Mouse (Mus musculus): ENCODE results near the gene Ndc80. TPM values are rescaled to one million over a fixed set of nuclear protein-coding genes. Genes with fewer than 3 reads are reported as not detected.
"Not testable (repeated sequence)": the region's sequence is repeated elsewhere in the genome, so short reads cannot be mapped to it uniquely, and the experiment has no call there.

The Ndc80 gene
- 30.4 and 33.7 TPM in 2 replicates for polyA plus RNA-seq (2015; fragmentation: Nextera tagmentation; extraction: Ambion mirVana)

DNA sequence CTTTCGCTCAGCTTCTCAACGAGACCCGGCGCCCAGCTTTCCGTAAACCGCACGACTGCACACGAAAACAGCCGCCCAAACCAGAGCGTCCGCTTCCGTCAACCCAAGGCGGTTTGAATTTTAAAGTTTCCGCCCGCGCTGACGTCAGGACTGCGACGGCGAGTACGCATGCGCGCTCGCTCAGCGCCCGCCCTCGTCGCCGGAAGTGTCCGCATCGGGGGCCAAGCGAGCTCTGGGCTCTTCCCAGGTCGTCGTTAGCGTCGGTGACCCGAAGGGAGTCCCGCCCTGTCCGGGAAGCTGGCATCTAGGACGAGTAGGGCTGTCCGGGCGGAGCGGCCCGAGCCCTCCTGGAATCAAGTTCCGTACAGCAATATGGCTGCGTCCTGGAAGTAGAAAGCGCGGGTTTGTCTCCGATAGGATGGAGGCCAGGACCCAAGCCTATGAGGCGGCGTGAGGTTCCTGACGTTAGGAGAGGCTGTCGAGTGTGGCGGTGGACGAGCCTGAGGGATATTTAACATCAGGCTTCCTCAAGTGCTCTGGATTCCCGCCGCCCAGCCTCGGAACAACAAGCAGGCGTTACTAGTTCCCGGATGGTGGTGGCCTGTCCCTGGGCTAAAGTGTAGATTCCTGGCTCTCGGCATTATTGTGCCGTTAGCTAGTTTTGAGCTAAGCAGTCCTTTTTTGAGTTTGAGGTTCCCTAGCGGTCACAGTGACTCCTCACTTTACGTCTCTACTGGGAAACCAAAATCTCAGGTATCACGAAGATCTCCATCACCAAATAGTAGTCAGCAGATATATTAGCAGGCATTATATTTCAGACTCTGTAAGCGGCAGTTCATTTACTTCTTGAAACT lies at the start of gene Ndc80:
TSS of gene Ndc80 (minus strand) at position 147 of the 854 bp plus-strand sequence.
- Histone ChIP-seq H3K36me3 (ENCODE audit: control insufficient read depth, insufficient read depth, low read length) (no peaks in the 10 kb centered on the region), H3K9ac (ENCODE audit: low read depth, low read length) (peak within 1 kb of the TSS; percentile 75), H3K27me3 (replicated peaks; ENCODE audit: control insufficient read depth, insufficient read depth, low read length) (no peaks in the 10 kb centered on the region), H3K4me2 (ENCODE audit: low read depth, low read length) (peak within 1 kb of the TSS; percentile 68), H3K4me1 (ENCODE audit: control insufficient read depth, insufficient read depth, low read length) (peaks cover 6% of the 10 kb centered on the region; the same call in 1 of the 2 replicates), H3K9me3 (ENCODE audit: control insufficient read depth, low read length) (no peaks in the 10 kb centered on the region), H3K4me3 (ENCODE audit: low read length) (peak within 1 kb of the TSS; percentile 77), H3K27ac (ENCODE audit: low read length) (peak within 1 kb of the TSS; percentile 97)
- WGBS = under 1% methylated on average over 66 of the region's 66 CpGs
- peak; percentile 99 for ATAC-seq

DNA sequence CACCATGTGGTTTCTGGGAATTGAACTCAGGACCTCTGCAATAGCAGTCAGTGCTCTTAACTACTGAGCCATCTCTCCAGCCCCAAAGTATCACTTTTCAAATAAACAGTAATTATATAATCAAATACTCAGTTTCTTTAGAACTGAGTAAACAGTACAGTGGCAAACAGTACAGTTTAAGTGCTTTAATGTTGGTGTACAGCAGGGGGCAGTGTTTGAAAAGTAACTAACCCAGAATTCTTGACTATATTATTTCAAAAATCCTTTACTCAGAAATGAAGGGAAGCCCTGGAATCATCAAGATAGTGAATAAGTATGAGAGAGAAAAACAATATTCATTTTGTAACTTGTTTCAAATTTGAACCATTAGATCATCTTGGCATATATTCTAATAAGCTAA lies 35.0 kb upstream of the Ndc80 start:
- no peaks in the 10 kb centered on the region for H3K36me3 ChIP-seq (ENCODE audit: control insufficient read depth, insufficient read depth, low read length)
- ATAC-seq = no peak
- H3K27ac ChIP-seq (ENCODE audit: low read length) = no peak overlapping the region
- H3K4me1 ChIP-seq (ENCODE audit: control insufficient read depth, insufficient read depth, low read length) = no peaks in the 10 kb centered on the region
- no peak overlapping the region for H3K4me2 ChIP-seq (ENCODE audit: low read depth, low read length)
- H3K9me3 ChIP-seq (ENCODE audit: control insufficient read depth, low read length) = no peaks in the 10 kb centered on the region
- H3K27me3 ChIP-seq (replicated peaks; ENCODE audit: control insufficient read depth, insufficient read depth, low read length) = no peaks in the 10 kb centered on the region
- H3K9ac ChIP-seq (ENCODE audit: low read depth, low read length) = no peak overlapping the region
- no peak overlapping the region for H3K4me3 ChIP-seq (ENCODE audit: low read length)

DNA sequence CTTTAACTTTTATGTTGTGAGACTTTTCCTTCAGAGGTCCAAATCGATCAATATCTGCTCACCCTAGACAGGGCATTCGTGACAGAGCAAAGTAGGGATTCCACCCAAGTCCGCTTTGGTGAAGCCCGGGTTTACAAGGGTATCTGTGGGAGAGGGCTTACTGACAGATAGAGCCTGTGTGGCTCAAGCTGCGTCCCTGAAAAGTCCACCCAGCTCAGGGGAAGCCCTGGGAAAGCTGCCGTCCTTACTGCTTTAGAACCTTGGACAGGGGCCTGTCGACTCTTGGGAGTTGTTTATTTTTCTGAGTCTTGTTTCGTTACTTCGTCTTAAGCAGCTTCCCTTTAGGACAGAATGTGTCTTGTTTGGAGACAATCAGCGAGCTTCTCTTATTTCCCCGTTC lies 26.2 kb upstream of the Ndc80 start:
- 13% methylated on average over 11 of the region's 11 CpGs for WGBS
- H3K9me3 ChIP-seq (ENCODE audit: control insufficient read depth, low read length) = no peaks in the 10 kb centered on the region
- no peak overlapping the region for H3K9ac ChIP-seq (ENCODE audit: low read depth, low read length)
- no peak for ATAC-seq
- H3K4me3 ChIP-seq (ENCODE audit: low read length) = no peak overlapping the region; the same call in 1 of the 2 replicates
- H3K4me1 ChIP-seq (ENCODE audit: control insufficient read depth, insufficient read depth, low read length) = peaks cover 3% of the 10 kb centered on the region; the same call in 1 of the 2 replicates
- H3K36me3 ChIP-seq (ENCODE audit: control insufficient read depth, insufficient read depth, low read length) = no peaks in the 10 kb centered on the region
- peaks cover 4% of the 10 kb centered on the region; the same call in 1 of the 2 replicates for H3K27me3 ChIP-seq (replicated peaks; ENCODE audit: control insufficient read depth, insufficient read depth, low read length)
- H3K27ac ChIP-seq (ENCODE audit: low read length) = no peak overlapping the region
- peak overlapping the region; percentile 100; the same call in 1 of the 2 replicates for H3K4me2 ChIP-seq (ENCODE audit: low read depth, low read length)

DNA sequence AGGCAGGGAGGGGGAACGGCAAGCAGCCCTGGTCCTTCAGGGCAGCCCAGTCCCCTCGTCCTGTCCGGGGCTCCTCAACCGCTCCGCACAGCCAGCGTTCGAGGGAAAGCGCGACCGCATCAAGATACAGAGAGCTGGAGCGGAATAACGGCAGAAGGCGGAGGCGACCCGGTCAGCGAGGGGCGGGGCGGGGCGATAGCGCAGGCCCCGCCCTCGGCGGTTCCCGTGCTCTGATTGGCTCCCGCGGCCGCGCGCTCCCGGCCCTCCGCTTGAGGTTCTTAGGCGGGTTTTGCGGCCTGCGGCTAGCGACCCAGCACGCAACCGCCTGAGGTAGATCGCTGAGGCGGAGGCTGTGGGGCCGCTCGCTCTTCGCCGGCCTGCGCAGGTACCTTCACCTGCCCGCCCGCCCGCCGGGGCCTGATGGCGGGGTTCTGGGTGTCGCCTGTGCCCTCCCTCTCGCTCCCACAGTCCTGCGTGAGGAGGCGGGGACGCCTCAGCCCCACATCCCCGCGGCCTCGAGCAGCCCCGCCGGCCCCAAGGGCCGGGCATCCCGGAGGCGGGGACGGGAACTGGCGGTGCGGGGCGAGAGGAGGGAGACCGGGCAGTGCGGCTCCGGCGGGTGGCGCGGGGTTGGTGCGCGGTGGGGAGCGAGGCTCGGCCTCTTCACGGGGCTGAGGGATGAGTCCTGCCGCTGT lies 25.2 kb upstream of the Ndc80 start, which contains the start of gene Spdya:
TSS of gene Spdya (plus strand) at position 305 of the 695 bp plus-strand sequence.
- Histone ChIP-seq H3K9me3 (ENCODE audit: control insufficient read depth, low read length) (no peaks in the 10 kb centered on the region), H3K27ac (ENCODE audit: low read length) (peak within 1 kb of the TSS; percentile 37; the same call in 1 of the 2 replicates), H3K4me3 (ENCODE audit: low read length) (peak within 1 kb of the TSS; percentile 77), H3K36me3 (ENCODE audit: control insufficient read depth, insufficient read depth, low read length) (no peaks in the 10 kb centered on the region), H3K27me3 (replicated peaks; ENCODE audit: control insufficient read depth, insufficient read depth, low read length) (peaks cover 4% of the 10 kb centered on the region; the same call in 1 of the 2 replicates), H3K4me1 (ENCODE audit: control insufficient read depth, insufficient read depth, low read length) (peaks cover 3% of the 10 kb centered on the region; the same call in 1 of the 2 replicates), H3K4me2 (ENCODE audit: low read depth, low read length) (peak within 1 kb of the TSS; percentile 100), H3K9ac (ENCODE audit: low read depth, low read length) (peak within 1 kb of the TSS; percentile 77)
- under 1% methylated on average over 74 of the region's 78 CpGs for WGBS
- ATAC-seq = peak; percentile 98

DNA sequence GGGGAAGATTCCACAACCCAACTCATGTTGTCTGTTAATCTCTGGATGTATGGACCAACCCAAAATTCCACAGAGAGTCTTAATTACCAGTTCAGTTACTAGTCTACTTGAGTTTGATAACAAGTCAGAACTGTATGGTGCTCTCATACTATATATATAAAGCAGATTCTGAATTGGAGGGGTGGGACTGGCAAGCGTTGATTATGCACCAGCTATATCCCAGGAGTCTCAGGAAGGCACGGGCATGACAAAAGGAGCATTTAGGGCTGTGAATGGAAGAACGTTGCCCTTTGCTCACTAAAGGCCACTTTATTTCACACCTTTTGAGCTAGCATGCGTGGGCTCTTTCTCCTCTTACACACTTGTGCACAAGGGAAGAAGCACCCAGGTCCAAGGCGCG lies 24.7 kb upstream of the Ndc80 start:
- no peak overlapping the region for H3K27ac ChIP-seq (ENCODE audit: low read length)
- ATAC-seq = no peak

DNA sequence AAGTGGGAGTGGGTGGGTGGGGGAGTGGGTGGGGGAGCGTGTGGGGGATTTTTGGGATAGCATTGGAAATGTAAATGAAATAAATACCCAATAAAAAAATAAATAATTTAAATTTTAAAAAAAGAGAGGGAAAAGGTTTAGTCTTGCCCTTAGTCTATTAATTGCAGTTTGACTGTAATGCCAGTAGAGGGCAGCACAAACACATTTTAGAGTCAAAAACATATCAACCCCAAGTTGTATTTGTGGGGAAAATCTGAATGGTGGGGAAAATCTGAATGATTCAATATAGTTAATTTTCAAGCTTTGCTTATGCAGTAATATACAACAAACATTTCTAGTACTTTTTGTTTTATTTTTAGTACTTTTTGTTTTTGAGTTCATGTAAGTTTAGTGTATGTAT lies 21.9 kb upstream of the Ndc80 start:
- Histone ChIP-seq H3K9ac (ENCODE audit: low read depth, low read length) (no peak overlapping the region), H3K9me3 (ENCODE audit: control insufficient read depth, low read length) (no peaks in the 10 kb centered on the region), H3K4me2 (ENCODE audit: low read depth, low read length) (no peak overlapping the region), H3K36me3 (ENCODE audit: control insufficient read depth, insufficient read depth, low read length) (no peaks in the 10 kb centered on the region), H3K4me1 (ENCODE audit: control insufficient read depth, insufficient read depth, low read length) (peaks cover 3% of the 10 kb centered on the region; the same call in 1 of the 2 replicates), H3K27me3 (replicated peaks; ENCODE audit: control insufficient read depth, insufficient read depth, low read length) (peaks cover 4% of the 10 kb centered on the region; the same call in 1 of the 2 replicates), H3K27ac (ENCODE audit: low read length) (no peak overlapping the region), H3K4me3 (ENCODE audit: low read length) (no peak overlapping the region)
- ATAC-seq = no peak
- WGBS = 0% methylated on average over 1 of the region's 1 CpGs

More for the DNA sequence above, 24.7 kb upstream of the Ndc80 start:
- peaks cover 4% of the 10 kb centered on the region; the same call in 1 of the 2 replicates for H3K27me3 ChIP-seq (replicated peaks; ENCODE audit: control insufficient read depth, insufficient read depth, low read length)
- H3K4me3 ChIP-seq (ENCODE audit: low read length) = peak overlapping the region; percentile 77
- peaks cover 3% of the 10 kb centered on the region; the same call in 1 of the 2 replicates for H3K4me1 ChIP-seq (ENCODE audit: control insufficient read depth, insufficient read depth, low read length)
- H3K9ac ChIP-seq (ENCODE audit: low read depth, low read length) = peak overlapping the region; percentile 77
- H3K36me3 ChIP-seq (ENCODE audit: control insufficient read depth, insufficient read depth, low read length) = no peaks in the 10 kb centered on the region
- H3K9me3 ChIP-seq (ENCODE audit: control insufficient read depth, low read length) = no peaks in the 10 kb centered on the region
- H3K4me2 ChIP-seq (ENCODE audit: low read depth, low read length) = peak overlapping the region; percentile 100
- WGBS = 11% methylated on average over 6 of the region's 6 CpGs

DNA sequence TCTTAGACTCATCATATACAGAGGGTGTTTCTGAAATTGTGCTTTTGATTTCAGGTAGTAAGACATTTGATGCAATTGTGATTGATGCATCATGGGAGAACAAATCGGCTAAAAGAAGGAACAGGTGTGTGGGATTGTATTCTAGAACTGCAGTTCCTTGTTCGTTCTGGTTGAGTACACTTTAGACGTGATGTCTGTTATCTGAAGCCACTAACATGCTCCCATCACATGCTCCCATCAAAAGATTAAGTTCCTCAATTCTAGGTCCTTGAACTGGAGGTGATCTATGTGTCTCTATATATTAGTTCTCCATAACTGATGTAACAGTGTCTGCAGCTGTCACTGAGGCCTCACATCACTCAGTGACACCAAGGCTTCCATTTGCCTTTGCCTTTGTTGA lies 10.5 kb upstream of the Ndc80 start:
- no peaks in the 10 kb centered on the region for H3K9me3 ChIP-seq (ENCODE audit: control insufficient read depth, low read length)
- 81% methylated on average over 3 of the region's 3 CpGs for WGBS
- no peak for ATAC-seq
- H3K36me3 ChIP-seq (ENCODE audit: control insufficient read depth, insufficient read depth, low read length) = no peaks in the 10 kb centered on the region
- no peak overlapping the region for H3K4me3 ChIP-seq (ENCODE audit: low read length)
- H3K27me3 ChIP-seq (replicated peaks; ENCODE audit: control insufficient read depth, insufficient read depth, low read length) = no peaks in the 10 kb centered on the region
- H3K9ac ChIP-seq (ENCODE audit: low read depth, low read length) = no peak overlapping the region
- no peaks in the 10 kb centered on the region for H3K4me1 ChIP-seq (ENCODE audit: control insufficient read depth, insufficient read depth, low read length)
- H3K4me2 ChIP-seq (ENCODE audit: low read depth, low read length) = no peak overlapping the region
- no peak overlapping the region for H3K27ac ChIP-seq (ENCODE audit: low read length)

DNA sequence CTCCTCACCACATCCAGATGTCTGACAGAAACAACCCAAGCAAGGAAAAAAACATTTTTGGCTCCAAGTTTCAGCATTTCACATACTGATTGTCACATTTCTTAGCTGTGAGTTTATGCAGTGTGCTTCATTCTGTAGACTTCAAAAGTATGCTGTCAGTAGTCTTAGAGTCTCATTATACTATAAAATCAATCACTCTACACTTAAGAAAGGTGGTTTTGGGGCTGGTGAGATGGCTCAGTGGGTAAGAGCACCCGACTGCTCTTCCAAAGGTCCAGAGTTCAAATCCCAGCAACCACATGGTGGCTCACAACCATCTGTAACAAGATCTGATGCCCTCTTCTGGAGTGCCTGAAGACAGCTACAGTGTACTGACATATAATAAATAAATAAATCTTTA lies 8.9 kb upstream of the Ndc80 start:
- not testable (repeated sequence) for ATAC-seq; H3K9ac ChIP-seq (ENCODE audit: low read depth, low read length); H3K4me1 ChIP-seq (ENCODE audit: control insufficient read depth, insufficient read depth, low read length); H3K4me2 ChIP-seq (ENCODE audit: low read depth, low read length); H3K36me3 ChIP-seq (ENCODE audit: control insufficient read depth, insufficient read depth, low read length); H3K9me3 ChIP-seq (ENCODE audit: control insufficient read depth, low read length); H3K4me3 ChIP-seq (ENCODE audit: low read length); H3K27ac ChIP-seq (ENCODE audit: low read length); H3K27me3 ChIP-seq (replicated peaks; ENCODE audit: control insufficient read depth, insufficient read depth, low read length)
- WGBS = 44% methylated on average over 1 of the region's 1 CpGs

DNA sequence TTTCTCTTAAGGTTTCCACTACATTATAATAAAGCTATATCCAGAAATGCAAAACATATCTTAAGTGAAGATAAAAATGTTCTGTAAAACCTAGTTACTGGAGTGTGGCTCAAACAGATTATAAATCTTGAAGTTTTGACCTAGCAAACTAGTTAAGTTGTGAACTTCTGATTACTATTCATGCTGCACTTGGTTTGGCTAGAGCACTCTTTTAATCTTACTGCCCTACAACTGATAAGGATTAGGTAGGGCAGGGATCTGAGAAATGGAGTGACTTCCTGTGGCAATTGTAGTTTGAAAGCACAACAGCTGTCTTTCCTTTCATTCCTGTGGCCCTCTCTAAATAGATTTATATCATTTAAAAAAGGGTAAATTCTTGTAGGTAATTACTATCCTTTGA lies 1.4 kb upstream of the Ndc80 start:
- Histone ChIP-seq H3K4me2 (ENCODE audit: low read depth, low read length) (no peak overlapping the region), H3K27ac (ENCODE audit: low read length) (no peak overlapping the region), H3K9ac (ENCODE audit: low read depth, low read length) (no peak overlapping the region), H3K9me3 (ENCODE audit: control insufficient read depth, low read length) (no peaks in the 10 kb centered on the region), H3K4me1 (ENCODE audit: control insufficient read depth, insufficient read depth, low read length) (peaks cover 6% of the 10 kb centered on the region; the same call in 1 of the 2 replicates), H3K4me3 (ENCODE audit: low read length) (no peak overlapping the region), H3K36me3 (ENCODE audit: control insufficient read depth, insufficient read depth, low read length) (no peaks in the 10 kb centered on the region), H3K27me3 (replicated peaks; ENCODE audit: control insufficient read depth, insufficient read depth, low read length) (no peaks in the 10 kb centered on the region)
- no peak for ATAC-seq

Data from intestine, embryonic 16.5 days (tissue).